Mouse (Mus musculus) cerebellum, adult 2 months (tissue): ENCODE measurements around the gene Rcl1.

Experiments used
- CTCF ChIP-seq: fragments of 200-500 bp; IDR thresholded peaks from 2 replicates; pipeline ENCODE4 v1.5.1; 2011; ENCODE audit warnings: low read depth, mild to moderate bottlenecking, control low read depth, low read length, moderate library complexity, borderline replicate concordance; ENCODE audit not compliant: insufficient read depth
- POLR2A ChIP-seq: fragments of 200-500 bp; IDR thresholded peaks from 2 replicates; pipeline ENCODE4 v1.6.1; 2011; ENCODE audit warnings: low read length, control low read depth, borderline replicate concordance; ENCODE audit not compliant: insufficient read depth

GRCm38 (mm10) chr19:29112662-29113061, 11.5 kb downstream of the Rcl1 start:
- TF ChIP-seq CTCF = no peak
- TF ChIP-seq POLR2A = no peak
